Mouse (Mus musculus) limb, embryonic 13.5 days (tissue): Measurements from ENCODE around the gene Rasgef1b. TPM values are rescaled to one million over a fixed set of nuclear protein-coding genes. Genes with fewer than 3 reads are reported as not detected.

Source experiments
- ATAC-seq: fragments of 200-750 bp; cut with Nextera tagmentation; 2 replicates; pipeline ENCODE4 v1.8.0; 2017; ENCODE audit warnings: low read depth, moderate number of reproducible peaks, moderate TSS enrichment; ENCODE audit not compliant: low FRiP score
- H3K27ac ChIP-seq: fragments of 300-500 bp; sonication (generic); 2 replicates; pipeline ENCODE4 v1.5.1; 2015; ENCODE audit warnings: inconsistent platforms, mild to moderate bottlenecking, moderate library complexity
- H3K27me3 ChIP-seq: fragments of 300-500 bp; sonication (generic); 2 replicates; pipeline ENCODE4 v1.6.1; 2015; ENCODE audit warnings: mild to moderate bottlenecking, inconsistent platforms
- H3K36me3 ChIP-seq: fragments of 300-500 bp; sonication (generic); 2 replicates; pipeline ENCODE4 v1.6.1; 2015; ENCODE audit warnings: inconsistent platforms, mild to moderate bottlenecking, moderate library complexity
- H3K4me1 ChIP-seq: fragments of 300-500 bp; sonication (generic); 2 replicates; pipeline ENCODE4 v1.6.1; 2015; ENCODE audit warnings: inconsistent platforms
- H3K4me2 ChIP-seq: fragments of 300-500 bp; sonication (generic); replicated peaks from 2 replicates; pipeline ENCODE4 v1.6.1; 2015; ENCODE audit warnings: inconsistent platforms, mild to moderate bottlenecking, moderate library complexity
- H3K4me3 ChIP-seq: fragments of 300-500 bp; sonication (generic); 2 replicates; pipeline ENCODE4 v1.5.1; 2015; ENCODE audit warnings: moderate library complexity, mild to moderate bottlenecking, inconsistent platforms
- H3K9ac ChIP-seq: fragments of 300-500 bp; sonication (generic); 2 replicates; pipeline ENCODE4 v1.6.1; 2015; ENCODE audit warnings: mild to moderate bottlenecking, inconsistent platforms
- H3K9me3 ChIP-seq: fragments of 300-500 bp; sonication (generic); 2 replicates; pipeline ENCODE4 v1.6.1; 2016; ENCODE audit warnings: inconsistent platforms
- WGBS: fragments of 180-500 bp; shearing (Covaris S2); methylation state at CpG from one replicate; pipeline ENCODE4 v1.1.7; 2015; 5-methylcytosine and 5-hydroxymethylcytosine counted together
- polyA plus RNA-seq: library from polyadenylated mRNA; unstranded; fragments of >200 nt; fragmentation: Nextera tagmentation; extraction: Ambion mirVana; gene quantifications from 2 replicates; pipeline ENCODE4 v1.2.1, GENCODE M21; 2015

The Rasgef1b gene
- polyA plus RNA-seq, 1 experiment from 2014 or later: 16.0 TPM

- 71% methylated on average over 6 of the region's 6 CpGs for WGBS
- ATAC-seq: no peak
- Histone ChIP-seq H3K9me3 (no peaks in the 10 kb centered on the region), H3K4me3 (no peak overlapping the region), H3K4me2 (no peak overlapping the region), H3K27me3 (no peaks in the 10 kb centered on the region), H3K36me3 (no peaks in the 10 kb centered on the region), H3K27ac (no peak overlapping the region), H3K9ac (no peak overlapping the region), H3K4me1 (0 out of 2 replicates have a peak, but pooled peaks cover 10% of the 10 kb centered on the region)
These were observed 466.5 kb downstream of the Rasgef1b start for GRCm38 (mm10) chr5:99262197-99262920.

- H3K4me3 ChIP-seq: no peak overlapping the region
- no peak overlapping the region for H3K9ac ChIP-seq
- no peak overlapping the region for H3K4me2 ChIP-seq
- no peaks in the 10 kb centered on the region for H3K27me3 ChIP-seq
- H3K36me3 ChIP-seq: no peaks in the 10 kb centered on the region
- 80% methylated on average over 4 of the region's 4 CpGs for WGBS
- no peak for ATAC-seq
- no peak overlapping the region for H3K27ac ChIP-seq
- 0 out of 2 replicates have a peak, but pooled peaks cover 10% of the 10 kb centered on the region for H3K4me1 ChIP-seq
- H3K9me3 ChIP-seq: no peaks in the 10 kb centered on the region
These were observed 467.6 kb downstream of the Rasgef1b start for GRCm38 (mm10) chr5:99261121-99261724.

GRCm38 (mm10) chr5:99258003-99258500 is 470.8 kb downstream of the Rasgef1b start:
- Histone ChIP-seq H3K4me2 (no peak overlapping the region), H3K9ac (no peak overlapping the region), H3K27ac (no peak overlapping the region), H3K36me3 (no peaks in the 10 kb centered on the region), H3K27me3 (peaks cover 8% of the 10 kb centered on the region; the same call in 1 of the 2 replicates), H3K4me1 (peaks cover 12% of the 10 kb centered on the region; the same call in 1 of the 2 replicates), H3K9me3 (no peaks in the 10 kb centered on the region), H3K4me3 (no peak overlapping the region)
- no peak for ATAC-seq
- WGBS: 53% methylated on average over 4 of the region's 4 CpGs

- no peaks in the 10 kb centered on the region for H3K36me3 ChIP-seq
- peaks cover 8% of the 10 kb centered on the region; the same call in 1 of the 2 replicates for H3K27me3 ChIP-seq
- H3K9me3 ChIP-seq: no peaks in the 10 kb centered on the region
- H3K4me2 ChIP-seq: peak overlapping the region; percentile 80
- H3K4me3 ChIP-seq: peak overlapping the region; percentile 67
- H3K4me1 ChIP-seq: peaks cover 37% of the 10 kb centered on the region
- H3K27ac ChIP-seq: peak overlapping the region; percentile 80; the same call in 1 of the 2 replicates
- ATAC-seq: peak; percentile 94
- H3K9ac ChIP-seq: peak overlapping the region; percentile 85
- under 1% methylated on average over 77 of the region's 78 CpGs for WGBS
These were observed 476.4 kb downstream of the Rasgef1b start for GRCm38 (mm10) chr5:99252203-99253135.

- no peak for ATAC-seq
- Histone ChIP-seq H3K9me3 (no peaks in the 10 kb centered on the region), H3K36me3 (no peaks in the 10 kb centered on the region), H3K4me3 (peak overlapping the region; percentile 67), H3K27ac (no peak overlapping the region), H3K27me3 (peaks cover 8% of the 10 kb centered on the region; the same call in 1 of the 2 replicates), H3K9ac (peak overlapping the region; percentile 85), H3K4me1 (peaks cover 46% of the 10 kb centered on the region), H3K4me2 (peak overlapping the region; percentile 80)
- 4% methylated on average over 34 of the region's 34 CpGs for WGBS
These were observed 477.3 kb downstream of the Rasgef1b start for GRCm38 (mm10) chr5:99251379-99252202.

- H3K9ac ChIP-seq: peak overlapping the region; percentile 85
- no peaks in the 10 kb centered on the region for H3K36me3 ChIP-seq
- peak overlapping the region; percentile 67 for H3K4me3 ChIP-seq
- no peaks in the 10 kb centered on the region for H3K9me3 ChIP-seq
- no peak overlapping the region for H3K27ac ChIP-seq
- H3K4me2 ChIP-seq: peak overlapping the region; percentile 80
- no peak for ATAC-seq
- H3K4me1 ChIP-seq: peaks cover 48% of the 10 kb centered on the region
- 33% methylated on average over 5 of the region's 5 CpGs for WGBS
- H3K27me3 ChIP-seq: peaks cover 8% of the 10 kb centered on the region; the same call in 1 of the 2 replicates
These were observed 478.0 kb downstream of the Rasgef1b start for GRCm38 (mm10) chr5:99250820-99251219.

- 3% methylated on average over 7 of the region's 7 CpGs for WGBS
- H3K4me1 ChIP-seq: peaks cover 50% of the 10 kb centered on the region
- no peak for ATAC-seq
- no peaks in the 10 kb centered on the region for H3K36me3 ChIP-seq
- H3K4me3 ChIP-seq: no peak overlapping the region
- no peaks in the 10 kb centered on the region for H3K27me3 ChIP-seq
- no peak overlapping the region for H3K9ac ChIP-seq
- no peak overlapping the region for H3K27ac ChIP-seq
- H3K9me3 ChIP-seq: no peaks in the 10 kb centered on the region
- H3K4me2 ChIP-seq: peak overlapping the region; percentile 24; the same call in 1 of the 2 replicates
These were observed 480.4 kb downstream of the Rasgef1b start for GRCm38 (mm10) chr5:99248501-99248900.

GRCm38 (mm10) chr5:99247915-99248314 is 480.9 kb downstream of the Rasgef1b start:
- H3K9ac ChIP-seq: no peak overlapping the region
- H3K4me2 ChIP-seq: peak overlapping the region; percentile 11; the same call in 1 of the 2 replicates
- no peaks in the 10 kb centered on the region for H3K9me3 ChIP-seq
- WGBS: 89% methylated on average over 6 of the region's 6 CpGs
- ATAC-seq: no peak
- no peaks in the 10 kb centered on the region for H3K27me3 ChIP-seq
- peaks cover 56% of the 10 kb centered on the region for H3K4me1 ChIP-seq
- no peak overlapping the region for H3K4me3 ChIP-seq
- no peaks in the 10 kb centered on the region for H3K36me3 ChIP-seq
- H3K27ac ChIP-seq: no peak overlapping the region

GRCm38 (mm10) chr5:99247441-99247840 is 481.4 kb downstream of the Rasgef1b start:
- peak overlapping the region; percentile 11; the same call in 1 of the 2 replicates for H3K4me2 ChIP-seq
- 63% methylated on average over 7 of the region's 7 CpGs for WGBS
- 0 out of 2 replicates have a peak overlapping the region, but pooled peaks have one; percentile 19 for H3K9ac ChIP-seq
- H3K9me3 ChIP-seq: no peaks in the 10 kb centered on the region
- H3K4me1 ChIP-seq: peaks cover 60% of the 10 kb centered on the region
- H3K4me3 ChIP-seq: no peak overlapping the region
- H3K27me3 ChIP-seq: no peaks in the 10 kb centered on the region
- no peak overlapping the region for H3K27ac ChIP-seq
- ATAC-seq: no peak
- H3K36me3 ChIP-seq: no peaks in the 10 kb centered on the region

GRCm38 (mm10) chr5:99246972-99247371 is 481.9 kb downstream of the Rasgef1b start:
- Histone ChIP-seq H3K9me3 (no peaks in the 10 kb centered on the region), H3K27ac (no peak overlapping the region), H3K4me2 (peak overlapping the region; percentile 11; the same call in 1 of the 2 replicates), H3K27me3 (no peaks in the 10 kb centered on the region), H3K36me3 (no peaks in the 10 kb centered on the region), H3K9ac (0 out of 2 replicates have a peak overlapping the region, but pooled peaks have one; percentile 19), H3K4me3 (no peak overlapping the region), H3K4me1 (peaks cover 62% of the 10 kb centered on the region)
- no peak for ATAC-seq
- 26% methylated on average over 6 of the region's 6 CpGs for WGBS
